Mouse (Mus musculus): ENCODE measurements around the gene Nfatc2.

GRCm38 (mm10) chr2:168589368-168590167 is 11.9 kb downstream of the Nfatc2 start:
- TF ChIP-seq CTCF (IDR thresholded peaks at IDR 0.05; ENCODE audit: low read depth, low read length): no peak
- no peak for TF ChIP-seq POLR2A (IDR thresholded peaks at IDR 0.05; ENCODE audit: insufficient read depth, low read length)

Data from ES-Bruce4 (cell line).